Mouse (Mus musculus): ENCODE results near the gene Itpripl2. TPM values are rescaled to one million over a fixed set of nuclear protein-coding genes. Genes with fewer than 3 reads are reported as not detected.

Gene Itpripl2
- polyA plus RNA-seq, 1 experiment from 2014 or later = 0.29 TPM

- no peak overlapping the region for H3K27ac ChIP-seq (ENCODE audit: low read depth, low read length)
- H3K9me3 ChIP-seq (ENCODE audit: control insufficient read depth, low read length) = no peaks in the 10 kb centered on the region
- no peak overlapping the region for H3K9ac ChIP-seq (replicated peaks; ENCODE audit: low read depth, low read length)
- no peaks in the 10 kb centered on the region for H3K27me3 ChIP-seq (ENCODE audit: control insufficient read depth, insufficient read depth, low read length)
- ATAC-seq (ENCODE audit: low read depth) = peak; percentile 14; the same call in 1 of the 2 replicates
- no peak overlapping the region for H3K4me3 ChIP-seq (ENCODE audit: low read depth, low read length)
- no peak overlapping the region for H3K4me2 ChIP-seq (ENCODE audit: low read depth, low read length)
- H3K36me3 ChIP-seq (ENCODE audit: control insufficient read depth, insufficient read depth, low read length) = no peaks in the 10 kb centered on the region
- no peaks in the 10 kb centered on the region for H3K4me1 ChIP-seq (ENCODE audit: control insufficient read depth, insufficient read depth, low read length)
- WGBS = 73% methylated on average over 2 of the region's 2 CpGs
Observed at GRCm38 (mm10) chr7:118517819-118518218, 26.0 kb upstream of the Itpripl2 start.

DNA sequence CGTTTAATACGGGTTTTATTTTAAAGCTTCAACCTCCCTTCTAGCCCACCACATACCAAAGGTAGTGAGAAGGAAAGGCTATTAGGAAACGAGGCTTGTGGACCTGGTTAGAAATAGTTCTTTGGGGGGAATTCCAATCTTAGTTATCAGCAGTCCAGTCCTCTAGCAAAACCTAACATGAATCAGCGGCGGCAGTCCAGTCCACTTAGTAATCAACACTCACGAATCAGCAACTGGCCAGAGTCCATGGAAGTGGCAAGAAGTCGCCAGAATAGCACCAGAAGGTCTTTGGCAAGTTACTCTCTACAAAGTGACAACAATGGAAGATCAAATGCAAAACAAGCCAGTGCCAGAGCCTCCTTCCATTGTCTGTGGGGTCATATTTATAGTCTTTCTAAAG is 16.8 kb upstream of the Itpripl2 start:
- no peak for ATAC-seq (ENCODE audit: low read depth)
- no peak overlapping the region for H3K9ac ChIP-seq (replicated peaks; ENCODE audit: low read depth, low read length)
- no peaks in the 10 kb centered on the region for H3K36me3 ChIP-seq (ENCODE audit: control insufficient read depth, insufficient read depth, low read length)
- H3K27ac ChIP-seq (ENCODE audit: low read depth, low read length) = no peak overlapping the region
- no peaks in the 10 kb centered on the region for H3K27me3 ChIP-seq (ENCODE audit: control insufficient read depth, insufficient read depth, low read length)
- no peaks in the 10 kb centered on the region for H3K9me3 ChIP-seq (ENCODE audit: control insufficient read depth, low read length)
- WGBS = 82% methylated on average over 7 of the region's 7 CpGs
- no peak overlapping the region for H3K4me2 ChIP-seq (ENCODE audit: low read depth, low read length)
- H3K4me1 ChIP-seq (ENCODE audit: control insufficient read depth, insufficient read depth, low read length) = no peaks in the 10 kb centered on the region
- no peak overlapping the region for H3K4me3 ChIP-seq (ENCODE audit: low read depth, low read length)

DNA sequence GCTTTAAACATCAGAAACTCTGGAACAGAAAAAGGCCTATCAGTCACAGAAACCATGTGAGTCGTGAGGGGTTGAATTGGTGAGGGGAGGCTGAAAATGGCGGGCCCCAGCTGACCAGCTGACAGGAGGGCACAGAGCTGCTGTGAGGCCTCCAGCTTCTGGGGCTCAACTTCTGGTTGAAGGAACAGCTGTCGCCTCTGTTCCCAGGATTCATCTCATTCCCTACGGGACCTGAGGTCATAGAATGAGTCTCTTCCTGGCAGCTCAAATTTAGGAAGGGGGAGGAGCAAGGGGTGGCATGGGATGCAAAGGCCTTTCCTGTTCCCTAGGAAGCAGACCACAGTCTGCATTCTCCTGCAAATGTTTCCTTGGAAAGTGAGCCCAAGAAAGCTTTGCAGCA is 12.1 kb upstream of the Itpripl2 start:
- Histone ChIP-seq H3K4me3 (ENCODE audit: low read depth, low read length) (no peak overlapping the region), H3K9ac (replicated peaks; ENCODE audit: low read depth, low read length) (no peak overlapping the region), H3K4me1 (ENCODE audit: control insufficient read depth, insufficient read depth, low read length) (no peaks in the 10 kb centered on the region), H3K4me2 (ENCODE audit: low read depth, low read length) (no peak overlapping the region), H3K27ac (ENCODE audit: low read depth, low read length) (no peak overlapping the region), H3K9me3 (ENCODE audit: control insufficient read depth, low read length) (no peaks in the 10 kb centered on the region), H3K36me3 (ENCODE audit: control insufficient read depth, insufficient read depth, low read length) (no peaks in the 10 kb centered on the region), H3K27me3 (ENCODE audit: control insufficient read depth, insufficient read depth, low read length) (no peaks in the 10 kb centered on the region)
- WGBS = 64% methylated on average over 4 of the region's 4 CpGs
- no peak for ATAC-seq (ENCODE audit: low read depth)

- no peaks in the 10 kb centered on the region for H3K4me1 ChIP-seq (ENCODE audit: control insufficient read depth, insufficient read depth, low read length)
- ATAC-seq (ENCODE audit: low read depth) = no peak
- H3K27ac ChIP-seq (ENCODE audit: low read depth, low read length) = no peak overlapping the region
- no peak overlapping the region for H3K4me3 ChIP-seq (ENCODE audit: low read depth, low read length)
- no peaks in the 10 kb centered on the region for H3K36me3 ChIP-seq (ENCODE audit: control insufficient read depth, insufficient read depth, low read length)
- H3K9me3 ChIP-seq (ENCODE audit: control insufficient read depth, low read length) = no peaks in the 10 kb centered on the region
- no peaks in the 10 kb centered on the region for H3K27me3 ChIP-seq (ENCODE audit: control insufficient read depth, insufficient read depth, low read length)
- H3K4me2 ChIP-seq (ENCODE audit: low read depth, low read length) = no peak overlapping the region
- WGBS = 66% methylated on average over 8 of the region's 8 CpGs
- no peak overlapping the region for H3K9ac ChIP-seq (replicated peaks; ENCODE audit: low read depth, low read length)
Observed at GRCm38 (mm10) chr7:118502333-118502732, 10.6 kb upstream of the Itpripl2 start.

GRCm38 (mm10) chr7:118499784-118500435 is 8.1 kb upstream of the Itpripl2 start:
- H3K4me1 ChIP-seq (ENCODE audit: control insufficient read depth, insufficient read depth, low read length) = no peaks in the 10 kb centered on the region
- H3K9ac ChIP-seq (replicated peaks; ENCODE audit: low read depth, low read length) = no peak overlapping the region
- no peak for ATAC-seq (ENCODE audit: low read depth)
- no peak overlapping the region for H3K27ac ChIP-seq (ENCODE audit: low read depth, low read length)
- H3K27me3 ChIP-seq (ENCODE audit: control insufficient read depth, insufficient read depth, low read length) = no peaks in the 10 kb centered on the region
- H3K36me3 ChIP-seq (ENCODE audit: control insufficient read depth, insufficient read depth, low read length) = no peaks in the 10 kb centered on the region
- WGBS = 77% methylated on average over 7 of the region's 7 CpGs
- H3K4me3 ChIP-seq (ENCODE audit: low read depth, low read length) = no peak overlapping the region
- H3K4me2 ChIP-seq (ENCODE audit: low read depth, low read length) = no peak overlapping the region
- no peaks in the 10 kb centered on the region for H3K9me3 ChIP-seq (ENCODE audit: control insufficient read depth, low read length)

DNA sequence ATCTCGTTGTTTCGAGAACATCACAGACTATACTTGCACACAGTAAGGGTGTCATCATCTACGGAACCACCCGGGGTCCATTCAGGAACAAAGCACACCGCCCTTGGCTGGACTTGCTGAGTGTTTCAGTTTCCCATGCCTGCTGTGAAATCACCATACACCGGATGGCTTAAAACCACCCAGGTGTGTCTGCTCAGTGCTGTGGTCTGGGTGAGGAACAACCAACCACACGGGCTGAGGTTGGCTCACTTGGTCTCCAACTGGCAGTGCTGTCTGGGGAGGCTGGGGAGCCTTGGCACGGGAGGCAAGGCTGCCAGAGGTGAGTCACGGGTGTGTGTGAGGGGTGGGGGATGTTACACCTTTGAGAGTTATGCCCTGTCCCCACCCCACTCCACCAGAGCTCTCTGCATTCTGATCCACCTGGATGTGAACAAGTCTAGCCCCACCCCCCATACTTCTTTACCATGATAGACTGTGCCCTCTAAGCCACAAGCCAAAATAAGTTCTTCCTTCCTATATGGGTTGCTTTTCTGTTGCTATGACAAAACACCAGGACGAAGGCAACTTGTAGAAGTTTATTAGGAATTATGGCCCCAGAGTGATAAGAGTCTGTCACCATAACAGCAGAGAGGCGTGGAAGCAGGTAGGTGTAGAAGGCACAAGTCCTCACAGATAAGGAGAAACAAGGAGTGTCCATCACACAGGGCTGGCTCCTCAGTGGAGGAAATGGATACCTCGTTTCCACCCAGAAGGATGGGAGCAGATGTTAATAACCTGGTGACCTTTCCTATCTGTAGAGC is 7.4 kb upstream of the Itpripl2 start:
- no peak for ATAC-seq (ENCODE audit: low read depth)
- no peaks in the 10 kb centered on the region for H3K27me3 ChIP-seq (ENCODE audit: control insufficient read depth, insufficient read depth, low read length)
- no peaks in the 10 kb centered on the region for H3K4me1 ChIP-seq (ENCODE audit: control insufficient read depth, insufficient read depth, low read length)
- H3K9ac ChIP-seq (replicated peaks; ENCODE audit: low read depth, low read length) = no peak overlapping the region
- H3K4me3 ChIP-seq (ENCODE audit: low read depth, low read length) = no peak overlapping the region
- 88% methylated on average over 12 of the region's 12 CpGs for WGBS
- H3K27ac ChIP-seq (ENCODE audit: low read depth, low read length) = no peak overlapping the region
- no peak overlapping the region for H3K4me2 ChIP-seq (ENCODE audit: low read depth, low read length)
- no peaks in the 10 kb centered on the region for H3K36me3 ChIP-seq (ENCODE audit: control insufficient read depth, insufficient read depth, low read length)
- H3K9me3 ChIP-seq (ENCODE audit: control insufficient read depth, low read length) = no peaks in the 10 kb centered on the region

DNA sequence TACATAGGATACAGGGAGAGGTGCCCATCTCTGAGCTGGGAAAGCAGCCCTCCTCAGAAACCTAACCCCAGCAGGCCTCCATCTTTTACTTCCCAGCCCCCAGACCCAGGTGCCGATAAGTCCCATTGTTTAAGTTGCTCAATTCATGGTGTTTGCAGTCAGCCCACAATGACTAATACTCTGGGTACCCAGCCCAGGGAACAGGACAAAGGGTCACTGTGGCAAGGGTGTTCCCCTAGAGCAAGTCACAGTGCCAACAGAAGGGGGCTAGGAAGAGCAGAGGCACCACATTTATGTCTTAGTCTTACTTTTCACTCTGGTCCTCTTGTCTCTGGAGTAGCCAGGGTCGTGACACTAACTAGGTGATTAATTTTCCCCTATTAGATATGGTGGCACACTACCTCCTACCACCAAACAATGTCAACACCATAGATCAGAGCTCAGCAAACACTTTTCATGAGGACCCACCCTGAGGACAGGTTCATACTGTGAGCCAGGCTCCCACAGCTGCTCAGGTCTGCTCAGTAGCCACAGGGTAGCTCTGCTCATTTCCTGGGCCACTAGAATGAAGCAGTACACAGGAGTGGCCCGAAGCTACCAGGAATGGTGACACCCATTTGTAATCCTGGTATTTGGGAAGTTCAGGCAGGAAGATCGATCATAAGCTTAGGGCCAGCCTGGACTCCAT is 3.3 kb upstream of the Itpripl2 start:
- ATAC-seq (ENCODE audit: low read depth) = no peak
- Histone ChIP-seq H3K27ac (ENCODE audit: low read depth, low read length) (no peak overlapping the region), H3K9me3 (ENCODE audit: control insufficient read depth, low read length) (no peaks in the 10 kb centered on the region), H3K9ac (replicated peaks; ENCODE audit: low read depth, low read length) (no peak overlapping the region), H3K27me3 (ENCODE audit: control insufficient read depth, insufficient read depth, low read length) (peaks cover 15% of the 10 kb centered on the region), H3K36me3 (ENCODE audit: control insufficient read depth, insufficient read depth, low read length) (no peaks in the 10 kb centered on the region), H3K4me3 (ENCODE audit: low read depth, low read length) (no peak overlapping the region), H3K4me2 (ENCODE audit: low read depth, low read length) (no peak overlapping the region), H3K4me1 (ENCODE audit: control insufficient read depth, insufficient read depth, low read length) (0 out of 2 replicates have a peak, but pooled peaks cover 4% of the 10 kb centered on the region)
- WGBS = 78% methylated on average over 4 of the region's 4 CpGs

DNA sequence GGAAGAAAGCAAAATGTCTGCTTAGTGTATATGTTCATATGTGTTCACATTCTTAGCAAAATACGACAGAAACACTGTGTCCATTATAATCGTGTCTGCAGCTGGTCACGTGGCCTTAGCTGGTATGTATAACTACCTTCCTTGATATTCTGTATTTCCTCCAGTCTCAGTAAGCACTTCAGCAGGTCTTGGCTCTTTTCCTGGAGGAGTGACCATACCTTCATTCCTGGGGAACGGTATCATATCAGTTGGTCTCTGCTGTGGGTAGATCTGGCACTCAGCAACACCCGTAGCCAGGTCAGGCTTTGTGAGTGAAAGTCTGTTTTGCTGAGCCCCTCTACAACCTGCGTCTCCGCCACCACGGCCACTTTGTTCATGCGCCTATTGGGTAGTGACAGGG is 2.1 kb upstream of the Itpripl2 start:
- WGBS = 92% methylated on average over 9 of the region's 9 CpGs
- no peak for ATAC-seq (ENCODE audit: low read depth)

More for the DNA sequence above, 2.1 kb upstream of the Itpripl2 start:
- Histone ChIP-seq H3K9me3 (ENCODE audit: control insufficient read depth, low read length) (no peaks in the 10 kb centered on the region), H3K27me3 (ENCODE audit: control insufficient read depth, insufficient read depth, low read length) (peaks cover 20% of the 10 kb centered on the region), H3K4me2 (ENCODE audit: low read depth, low read length) (no peak overlapping the region), H3K36me3 (ENCODE audit: control insufficient read depth, insufficient read depth, low read length) (no peaks in the 10 kb centered on the region), H3K27ac (ENCODE audit: low read depth, low read length) (no peak overlapping the region), H3K4me1 (ENCODE audit: control insufficient read depth, insufficient read depth, low read length) (0 out of 2 replicates have a peak, but pooled peaks cover 4% of the 10 kb centered on the region), H3K9ac (replicated peaks; ENCODE audit: low read depth, low read length) (no peak overlapping the region), H3K4me3 (ENCODE audit: low read depth, low read length) (no peak overlapping the region)
